Mouse (Mus musculus): ENCODE measurements around the gene Tubg1.

Tubg1 gene

DNA sequence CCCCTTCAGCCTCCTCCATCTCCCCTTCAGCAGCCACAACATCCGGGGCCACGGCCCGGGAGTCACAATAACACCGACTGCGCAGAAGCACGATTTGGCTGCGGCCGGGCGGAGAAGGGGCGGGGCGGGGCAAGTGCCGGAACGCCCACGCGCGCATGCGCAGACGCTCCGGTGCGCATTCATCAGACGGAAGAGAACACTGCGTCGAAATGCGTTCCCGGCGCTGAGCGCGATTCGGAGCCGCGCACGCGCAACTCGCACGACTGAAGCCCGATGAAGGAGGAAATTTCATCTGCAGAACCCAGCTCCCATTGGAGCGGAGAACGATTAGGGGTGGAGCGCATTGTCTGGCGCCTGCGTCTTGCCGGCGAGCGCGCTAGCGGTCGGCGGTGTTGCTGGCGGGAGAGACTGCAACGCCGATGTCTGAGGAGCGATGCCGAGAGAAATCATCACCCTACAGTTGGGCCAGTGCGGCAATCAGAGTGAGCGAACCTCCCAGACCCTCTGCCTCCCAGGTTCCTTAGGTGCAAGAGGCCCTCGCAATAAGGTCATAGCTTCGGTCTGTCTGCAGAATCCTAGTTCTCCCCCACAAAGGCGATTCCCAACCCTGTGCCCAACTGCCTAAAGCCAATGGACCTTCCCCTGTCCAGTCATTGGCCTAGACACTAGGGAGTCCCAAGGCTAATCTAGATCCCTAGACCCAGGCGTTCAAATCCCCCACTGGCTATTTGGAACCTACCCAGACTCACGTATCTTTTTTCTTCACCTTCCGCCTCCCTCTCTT lies at the start of gene Tubg1, which contains the start of gene Retreg3:
TSS of gene Tubg1 (plus strand) at position 178 of the 784 bp plus-strand sequence.
TSS of gene Retreg3 (minus strand) at position 133 of the 784 bp plus-strand sequence.
- DNase-seq = peak; percentile 99

DNA sequence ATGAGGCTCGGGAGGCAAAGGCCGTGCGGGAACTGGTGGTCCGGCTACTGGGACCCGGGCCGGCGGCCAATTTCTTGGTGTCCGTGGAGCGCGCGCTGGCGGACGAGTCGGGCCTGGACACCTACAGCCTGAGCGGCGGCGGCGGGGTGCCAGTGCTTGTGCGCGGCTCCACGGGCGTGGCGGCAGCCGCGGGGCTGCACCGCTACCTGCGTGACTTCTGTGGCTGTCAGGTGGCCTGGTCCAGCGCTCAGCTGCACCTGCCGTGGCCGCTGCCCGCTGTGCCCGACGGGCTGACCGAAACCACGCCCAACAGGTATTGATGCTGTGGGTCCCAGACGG lies 49.6 kb upstream of the Tubg1 start:
- DNase-seq = no peak

DNA sequence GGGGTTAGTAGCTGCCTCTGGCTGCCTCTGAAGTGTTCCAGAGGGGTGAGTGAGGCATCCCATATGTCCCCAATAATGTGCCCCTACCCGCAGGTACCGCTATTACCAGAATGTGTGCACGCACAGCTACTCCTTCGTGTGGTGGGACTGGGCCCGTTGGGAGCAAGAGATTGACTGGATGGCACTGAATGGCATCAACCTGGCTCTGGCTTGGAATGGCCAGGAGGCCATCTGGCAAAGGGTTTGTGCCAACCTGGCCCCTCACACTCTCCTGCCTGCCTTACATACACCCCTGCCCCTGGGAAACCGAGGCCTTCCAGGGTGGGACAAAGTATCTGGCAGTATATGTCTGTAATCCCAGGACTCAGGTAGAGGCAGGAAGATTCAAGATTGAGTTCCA lies 48.8 kb upstream of the Tubg1 start:
- DNase-seq = no peak

DNA sequence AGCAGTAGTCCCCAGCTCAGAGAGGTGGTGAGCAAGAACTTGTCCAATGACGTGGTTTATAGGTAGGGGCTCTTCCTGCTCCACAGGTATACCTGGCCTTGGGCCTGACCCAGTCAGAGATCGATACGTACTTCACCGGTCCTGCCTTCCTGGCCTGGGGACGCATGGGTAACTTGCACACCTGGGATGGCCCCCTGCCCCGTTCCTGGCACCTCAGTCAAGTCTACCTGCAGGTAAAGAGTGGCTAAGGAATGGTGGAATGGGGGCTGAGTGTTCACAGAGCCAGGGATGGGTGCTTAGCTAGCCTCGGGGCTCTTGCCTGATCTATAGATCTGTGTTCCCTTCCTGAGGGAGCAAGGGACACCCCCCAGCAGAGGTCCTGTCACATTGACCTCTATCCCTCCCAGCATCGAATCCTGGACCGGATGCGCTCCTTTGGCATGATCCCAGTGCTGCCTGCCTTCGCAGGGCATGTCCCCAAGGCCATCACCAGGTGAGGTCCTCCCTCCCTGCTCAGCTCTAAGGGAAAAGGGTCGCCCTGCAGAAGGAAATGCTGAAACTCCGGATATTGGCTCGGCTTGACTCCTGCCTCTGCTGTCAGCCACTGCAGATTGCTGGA lies 47.8 kb upstream of the Tubg1 start:
- DNase-seq = no peak

DNA sequence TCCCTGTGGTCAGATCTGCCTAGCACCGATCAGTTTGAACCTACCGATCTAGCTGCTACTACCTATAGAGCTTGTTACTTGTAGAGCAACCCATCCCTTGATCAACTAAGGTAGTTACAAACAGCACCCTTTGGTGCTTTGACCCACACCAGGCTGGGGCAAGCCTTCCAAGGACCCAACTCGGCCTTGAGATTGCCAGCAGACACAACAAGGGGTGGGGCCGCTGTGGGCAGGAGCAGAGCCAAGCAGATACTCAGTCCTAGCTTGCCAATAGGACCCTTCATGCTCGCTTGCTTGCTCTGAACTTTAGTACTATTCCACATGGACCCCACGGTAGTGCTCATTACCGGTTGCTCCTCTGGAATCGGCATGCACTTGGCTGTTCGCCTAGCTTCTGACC lies 41.6 kb upstream of the Tubg1 start, which contains the start of gene Hsd17b1:
TSS of gene Hsd17b1 (plus strand) at position 291 of the 400 bp plus-strand sequence.
- DNase-seq = no peak

DNA sequence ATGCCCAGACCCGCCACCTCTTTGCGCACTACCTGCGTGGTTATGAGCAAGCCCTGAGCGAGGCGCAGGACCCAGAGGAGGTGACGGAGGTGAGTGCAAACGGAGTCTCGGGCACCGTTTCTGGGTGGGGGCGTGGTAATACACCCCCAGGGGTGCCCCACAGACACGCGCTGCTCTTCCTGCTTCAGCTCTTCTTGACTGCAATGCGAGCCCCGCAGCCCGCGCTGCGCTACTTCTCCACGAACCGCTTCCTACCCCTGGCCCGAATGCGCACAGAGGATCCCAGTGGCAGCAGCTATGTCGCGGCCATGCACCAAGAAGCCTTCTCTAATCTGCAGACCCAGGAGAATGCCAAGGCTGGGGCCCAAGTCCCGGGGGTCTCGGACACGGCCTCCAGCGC lies 40.0 kb upstream of the Tubg1 start:
- no peak for DNase-seq

DNA sequence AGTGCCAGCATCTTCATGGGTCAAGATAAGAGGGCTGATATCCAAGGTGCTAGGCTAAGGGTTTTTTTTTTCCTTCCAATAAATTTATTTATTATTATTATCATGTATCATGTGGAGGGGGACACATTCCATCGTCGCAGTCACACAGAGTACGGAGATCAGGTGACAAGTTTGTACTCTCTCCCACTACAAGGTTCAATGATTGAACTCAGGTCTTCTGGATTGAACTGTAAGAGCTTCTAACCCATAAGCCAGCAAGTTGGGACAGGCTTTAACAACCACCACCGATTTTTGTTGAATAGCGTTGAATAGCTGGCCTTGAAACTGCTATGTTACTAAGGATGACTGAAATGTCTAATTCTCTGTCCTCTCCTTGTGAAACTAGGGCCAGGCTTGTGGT lies 39.3 kb upstream of the Tubg1 start:
- DNase-seq = no peak

DNA sequence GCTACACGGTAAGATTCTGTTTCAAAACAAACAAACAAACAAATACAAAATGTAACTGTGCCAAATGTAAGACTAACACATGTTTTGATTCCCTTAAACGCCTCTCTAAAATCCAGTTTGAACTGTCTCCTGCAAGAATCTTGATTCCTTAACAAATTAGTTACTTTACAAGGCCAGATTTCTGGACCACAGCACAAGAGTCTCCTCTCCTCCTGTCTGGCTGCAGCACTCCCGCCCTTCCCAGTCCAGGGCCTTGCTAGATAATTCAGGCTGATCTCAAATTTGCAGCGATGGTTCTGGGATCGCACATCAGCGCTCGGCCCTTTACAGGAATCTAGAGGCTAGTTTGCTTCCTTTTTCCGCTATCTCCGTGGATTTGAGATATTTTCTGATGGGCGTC lies 38.1 kb upstream of the Tubg1 start:
- DNase-seq = no peak

DNA sequence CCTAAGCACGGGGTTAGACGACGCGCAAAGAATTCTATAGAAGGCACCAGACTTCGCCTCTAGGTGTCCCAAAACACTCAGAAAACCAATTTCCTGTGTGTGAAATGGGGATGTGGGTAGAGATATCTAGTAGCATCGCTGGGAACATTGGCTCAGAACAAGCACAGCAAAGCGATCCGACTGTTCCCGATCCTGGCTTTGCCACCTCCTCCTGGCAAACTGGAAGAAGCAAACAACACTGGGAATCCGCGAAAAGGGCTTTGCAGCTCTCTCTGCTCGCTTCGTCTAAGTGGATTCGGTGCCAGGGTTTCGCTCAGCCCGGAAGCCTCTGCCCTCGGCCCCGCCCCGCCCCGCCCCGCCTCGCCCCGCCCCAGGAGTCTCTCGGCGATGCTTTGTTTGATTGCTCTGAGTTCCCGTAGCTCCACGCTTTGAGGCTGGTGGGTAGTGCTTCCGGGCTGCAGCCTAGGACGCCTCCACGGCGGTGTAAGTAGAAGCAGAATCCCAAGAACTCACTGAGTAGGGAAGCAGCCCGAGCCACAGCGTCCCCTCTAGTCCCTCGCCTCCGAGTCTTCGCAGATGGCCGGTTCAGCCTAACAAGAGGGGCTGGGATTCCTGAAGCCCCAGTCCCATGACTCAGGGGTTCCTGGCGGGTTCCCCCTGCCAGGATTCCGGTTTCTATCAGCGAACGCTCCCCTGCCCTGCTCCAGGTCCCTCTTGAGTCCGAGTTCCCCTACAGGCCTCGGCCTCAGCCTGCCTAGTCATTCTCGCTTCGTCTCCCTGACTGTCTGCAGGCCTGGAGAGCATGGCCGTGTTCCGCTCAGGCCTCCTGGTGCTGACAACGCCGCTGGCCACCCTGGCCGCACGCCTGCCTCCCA lies 37.3 kb upstream of the Tubg1 start, which contains the start of gene Coasy:
TSS of gene Coasy (plus strand) at position 358 of the 875 bp plus-strand sequence.
- peak; percentile 80 to 85 for DNase-seq

DNA sequence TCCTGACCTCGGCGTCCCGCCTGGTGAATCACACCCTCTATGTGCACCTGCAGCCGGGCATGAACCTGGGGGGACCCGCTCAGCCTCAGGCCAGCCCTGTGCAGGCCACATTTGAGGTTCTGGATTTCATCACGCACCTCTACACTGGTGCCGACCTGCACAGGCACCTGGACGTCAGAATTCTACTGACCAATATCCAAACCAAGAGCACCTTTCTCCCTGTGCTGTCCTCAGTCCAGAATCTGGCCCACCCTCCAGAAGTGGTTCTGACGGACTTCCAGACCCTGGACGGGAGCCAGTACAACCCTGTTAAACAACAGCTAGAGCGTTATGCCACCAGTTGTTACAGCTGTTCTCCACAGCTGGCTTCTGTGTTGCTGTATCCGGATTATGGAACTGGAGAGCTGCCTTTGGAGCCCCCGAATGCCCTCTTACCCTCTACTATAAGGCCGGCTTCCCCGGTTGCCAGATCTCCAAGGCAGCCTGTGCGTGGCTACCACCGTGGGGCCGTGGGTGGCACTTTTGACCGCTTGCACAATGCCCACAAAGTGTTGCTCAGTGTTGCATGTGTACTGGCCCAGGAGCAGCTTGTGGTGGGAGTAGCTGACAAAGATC lies 36.5 kb upstream of the Tubg1 start:
- DNase-seq = no peak

DNA sequence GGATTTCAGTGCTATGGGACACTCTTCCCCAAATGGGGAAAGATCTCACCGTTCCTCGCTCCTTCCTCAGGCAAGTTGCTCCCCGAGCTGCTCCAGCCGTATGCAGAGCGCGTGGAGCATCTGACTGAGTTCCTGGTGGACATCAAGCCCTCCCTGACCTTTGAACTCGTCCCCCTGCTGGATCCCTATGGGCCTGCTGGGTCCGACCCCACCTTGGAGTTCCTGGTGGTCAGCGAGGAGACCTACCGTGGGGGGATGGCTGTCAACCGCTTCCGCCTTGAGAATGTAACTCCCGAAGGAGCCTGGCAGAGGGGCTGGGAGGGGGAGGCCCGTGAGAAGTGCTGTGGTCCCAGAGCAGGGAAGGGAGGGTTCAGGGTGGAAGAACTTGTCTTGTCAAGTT lies 35.5 kb upstream of the Tubg1 start:
- DNase-seq = no peak

DNA sequence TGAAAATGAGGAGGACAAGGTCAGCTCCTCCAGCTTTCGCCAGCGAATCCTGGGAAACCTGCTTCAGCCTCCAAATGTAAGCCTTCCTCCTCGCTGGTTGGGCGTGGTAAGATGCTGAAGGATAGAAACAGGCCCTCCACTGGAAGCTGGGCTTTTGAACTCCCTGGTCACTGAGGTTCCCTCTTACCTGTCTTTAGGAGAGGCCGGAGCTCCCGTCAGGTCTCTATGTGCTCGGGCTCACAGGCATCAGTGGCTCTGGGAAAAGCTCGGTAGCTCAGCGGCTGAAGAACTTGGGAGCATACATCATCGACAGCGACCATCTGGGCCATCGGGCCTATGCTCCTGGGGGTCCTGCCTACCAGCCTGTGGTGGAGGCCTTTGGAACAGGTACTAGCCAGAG lies 34.9 kb upstream of the Tubg1 start:
- no peak for DNase-seq

DNA sequence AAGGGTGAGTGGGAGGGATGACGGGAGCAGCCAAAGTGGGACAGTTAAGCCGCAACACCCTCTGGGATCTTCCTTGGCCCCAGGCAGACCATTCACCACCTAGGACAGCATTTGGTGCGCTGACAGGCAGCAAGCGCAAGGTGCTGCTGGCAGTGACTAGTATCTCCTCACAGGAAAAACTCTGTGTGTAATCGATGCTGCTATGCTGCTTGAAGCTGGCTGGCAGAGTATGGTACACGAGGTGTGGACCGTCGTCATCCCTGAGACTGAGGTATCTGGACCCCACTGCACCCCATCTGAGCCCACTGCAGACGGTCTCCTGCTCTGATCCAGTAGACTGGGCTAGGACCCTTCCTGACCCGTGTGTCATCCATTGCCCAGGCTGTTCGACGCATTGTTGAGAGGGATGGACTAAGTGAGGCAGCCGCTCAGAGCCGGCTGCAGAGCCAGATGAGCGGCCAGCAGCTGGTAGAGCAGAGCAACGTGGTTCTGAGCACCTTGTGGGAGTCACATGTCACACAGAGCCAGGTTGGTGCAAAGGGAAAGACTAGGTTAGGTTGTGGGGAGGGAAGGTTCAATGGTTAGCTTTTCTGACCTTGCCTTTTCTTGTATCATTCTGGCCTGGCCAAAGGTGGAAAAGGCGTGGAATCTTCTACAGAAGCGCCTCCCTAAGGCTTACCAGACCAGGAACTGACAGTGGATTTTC lies 34.0 kb upstream of the Tubg1 start:
- DNase-seq = no peak

DNA sequence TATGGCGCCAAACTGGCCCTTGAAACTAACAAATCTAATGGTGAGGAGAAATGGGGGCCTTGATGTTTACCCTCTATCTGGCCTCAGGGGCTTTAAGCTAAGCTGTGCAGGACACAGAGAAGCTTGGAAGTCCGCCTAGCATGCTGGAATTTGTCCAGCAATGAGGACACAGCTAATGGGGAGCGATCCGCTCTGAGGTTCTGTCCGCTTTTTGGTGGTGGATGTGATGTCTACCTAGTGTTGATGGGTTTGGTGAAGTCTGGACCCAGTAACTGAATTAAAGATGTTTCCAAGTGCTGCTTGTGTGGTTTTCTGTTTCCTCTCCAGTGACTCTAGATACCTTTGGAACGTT lies 33.4 kb upstream of the Tubg1 start:
- DNase-seq = no peak

DNA sequence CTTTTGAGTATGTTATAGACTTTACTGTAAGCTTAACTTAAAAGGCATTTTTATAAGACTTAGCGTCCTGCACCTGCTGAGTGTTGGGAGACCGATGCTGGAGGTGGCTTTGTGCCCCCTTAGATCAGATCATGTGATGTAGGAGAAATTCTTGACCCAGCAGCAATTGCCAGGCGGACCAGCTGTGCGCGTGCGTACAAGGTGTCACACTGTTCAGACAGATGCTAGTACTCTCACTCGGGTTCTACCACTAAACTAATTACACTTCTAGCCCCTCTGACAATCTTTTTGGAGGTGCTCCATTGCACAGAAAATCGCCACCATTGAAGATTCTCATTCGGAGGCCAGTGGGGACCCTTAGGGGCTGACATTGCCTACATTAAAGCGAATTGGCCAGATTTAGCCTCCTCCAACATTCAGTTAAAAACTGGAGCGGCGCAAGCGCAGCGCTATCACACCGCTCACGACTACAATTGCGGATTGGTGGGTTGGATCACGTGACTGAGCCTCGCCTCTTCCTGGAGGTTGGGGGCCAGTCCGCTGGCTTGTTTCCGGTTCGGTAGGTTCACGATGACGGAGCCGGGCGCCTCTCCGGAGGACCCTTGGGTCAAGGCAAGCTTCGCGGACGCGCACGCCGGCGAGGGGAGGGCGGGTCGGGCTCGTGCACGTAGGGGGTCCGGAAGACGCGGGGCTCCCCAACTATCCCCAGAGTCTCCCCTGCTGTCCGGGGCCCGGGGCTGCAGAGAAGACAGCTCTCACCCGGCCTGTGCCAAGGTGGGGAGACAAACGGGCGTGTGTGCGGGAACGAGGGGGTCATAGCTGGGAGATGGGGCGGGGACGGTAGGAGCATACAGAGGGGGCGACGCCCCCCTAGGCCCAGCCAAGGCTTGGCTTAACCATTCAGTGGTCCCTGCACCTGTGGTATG lies 32.7 kb upstream of the Tubg1 start, which contains the start of gene Mlx:
TSS of gene Mlx (plus strand) at position 522 of the 926 bp plus-strand sequence.
- DNase-seq = peak; percentile 82 to 83

DNA sequence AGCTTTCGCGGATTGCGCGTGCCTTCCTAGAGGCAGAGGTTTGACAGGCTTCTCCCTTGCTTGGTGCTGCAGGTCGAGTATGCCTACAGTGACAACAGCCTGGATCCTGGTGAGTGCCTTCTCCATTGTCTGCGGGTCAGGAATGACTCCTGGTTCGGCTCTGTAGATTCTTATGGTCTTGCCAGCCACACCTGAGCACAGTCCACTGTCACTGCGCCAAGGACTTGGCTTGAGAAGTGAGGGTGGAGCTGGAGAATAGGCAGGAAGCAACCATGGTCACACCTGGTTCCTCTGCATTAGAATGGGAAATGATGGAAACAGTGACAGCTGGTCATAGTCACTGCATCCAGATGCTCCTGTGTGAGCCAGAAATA lies 32.1 kb upstream of the Tubg1 start:
- DNase-seq = no peak

DNA sequence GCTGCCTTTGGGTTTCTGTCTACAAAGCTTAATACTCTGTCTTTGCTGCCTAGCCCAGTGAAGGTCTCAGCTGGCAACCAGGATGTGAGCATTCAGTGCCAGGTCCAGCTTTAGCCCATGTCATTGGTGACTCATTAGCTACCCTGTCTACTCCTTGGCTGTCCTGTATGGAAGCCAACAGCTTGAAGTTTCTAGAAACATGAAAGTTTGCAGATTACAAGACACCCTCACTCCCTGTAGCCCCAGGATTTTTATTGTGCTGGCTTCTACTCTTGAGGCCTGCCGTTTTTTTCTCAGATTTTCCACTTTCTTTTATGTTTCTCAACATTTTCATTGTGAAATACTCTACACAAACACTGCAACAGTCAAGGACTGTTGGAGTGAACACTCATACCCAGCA lies 29.8 kb upstream of the Tubg1 start:
- no peak for DNase-seq

DNA sequence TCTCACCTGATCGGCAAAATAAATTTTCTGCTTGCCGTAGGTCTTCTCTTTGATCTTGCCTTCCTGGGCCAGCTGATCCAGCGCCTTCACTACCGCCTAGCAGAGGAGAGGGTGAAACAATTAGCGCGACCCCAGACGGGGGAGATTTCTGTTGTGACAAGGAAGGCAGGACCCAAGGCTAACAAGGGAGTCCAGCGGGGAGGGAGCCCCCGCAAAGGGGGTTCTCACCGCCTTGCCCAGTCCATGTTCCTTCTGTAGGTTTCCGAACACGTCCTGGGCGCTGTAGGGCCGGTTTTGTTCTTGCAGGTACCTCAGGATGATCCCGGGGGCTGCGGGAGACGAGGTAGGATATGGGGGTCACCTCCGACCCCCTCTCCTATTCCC lies 24.8 kb upstream of the Tubg1 start:
- DNase-seq = no peak

DNA sequence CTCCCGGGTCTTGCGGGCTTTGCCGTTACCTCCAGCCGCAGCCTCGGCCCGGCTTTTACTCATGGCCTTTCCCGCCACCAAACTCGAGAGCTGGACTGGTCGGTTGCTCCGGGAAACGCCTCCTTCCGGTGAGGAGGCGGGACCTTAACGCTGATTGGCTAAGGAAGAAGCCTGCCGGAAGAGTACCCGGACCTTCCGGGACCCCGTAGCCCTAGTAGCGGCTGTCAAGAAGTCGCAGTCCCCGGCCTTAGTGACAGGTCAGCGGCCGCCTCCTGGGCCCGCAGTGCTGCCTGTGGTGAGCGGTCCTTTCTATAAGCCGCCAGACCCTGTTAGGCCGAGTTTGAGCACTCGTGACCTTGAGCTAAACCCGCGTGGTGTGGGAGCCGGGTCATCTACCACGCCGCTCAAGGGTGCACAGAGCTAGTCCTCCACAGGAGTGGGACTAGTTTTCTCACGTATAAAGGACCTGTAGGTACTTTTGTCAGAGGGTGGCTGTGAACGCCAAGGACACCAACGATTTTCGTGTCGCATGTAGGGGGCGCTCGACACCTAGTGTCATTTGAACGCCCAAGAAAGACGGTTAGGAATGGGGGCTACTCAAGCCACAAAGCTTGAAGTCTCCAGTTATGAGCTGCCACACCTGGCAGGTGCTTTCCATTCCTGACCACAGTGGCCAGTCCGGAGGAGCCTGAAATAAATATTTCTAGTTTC lies 24.3 kb upstream of the Tubg1 start, which contains the start of gene Psmc3ip:
TSS of gene Psmc3ip (minus strand) at position 123 of the 711 bp plus-strand sequence.
- peak; percentile 94 for DNase-seq

DNA sequence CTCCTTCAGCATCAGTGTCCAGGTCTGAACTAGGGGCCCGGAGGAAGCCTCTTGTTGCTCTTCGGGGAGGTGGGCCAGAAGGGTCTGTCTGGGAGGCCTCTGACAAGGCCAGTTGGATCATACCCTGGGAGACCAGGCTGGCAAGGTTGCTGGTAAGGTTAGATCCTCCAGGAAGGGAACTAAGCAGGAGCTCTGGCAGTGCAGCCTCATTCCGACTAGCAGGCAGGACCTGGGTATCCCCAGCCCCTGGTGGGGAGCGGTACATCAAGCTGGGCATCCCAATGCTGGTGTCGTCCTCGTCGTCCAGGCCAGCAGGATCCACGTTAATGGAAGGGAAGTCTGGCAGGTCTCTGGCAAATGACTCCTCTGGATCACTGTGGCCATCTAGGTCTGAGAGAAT lies 21.5 kb upstream of the Tubg1 start:
- no peak for DNase-seq

DNA sequence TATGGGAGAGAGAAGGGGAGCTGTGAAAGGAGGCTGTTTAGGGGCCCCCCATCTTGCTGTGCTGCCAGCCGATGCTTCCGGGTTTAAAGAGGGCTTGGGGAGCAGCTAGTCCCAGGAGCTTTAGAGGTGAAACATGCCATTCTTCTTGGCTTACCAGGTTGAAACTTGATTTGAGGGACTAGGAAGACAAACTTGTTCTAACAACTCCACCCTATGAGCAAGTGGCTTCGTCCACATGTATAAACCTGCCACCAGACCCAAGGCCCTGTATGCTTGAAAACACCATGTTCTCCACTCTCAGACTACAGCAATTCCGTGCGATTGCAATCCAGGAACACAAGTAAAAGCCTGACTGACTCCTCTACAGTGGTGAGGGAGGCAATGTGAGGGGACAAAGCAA lies 16.7 kb upstream of the Tubg1 start:
- DNase-seq = no peak

Measured in B cell, adult 2 months (primary cell).